Mouse (Mus musculus): ENCODE measurements around the gene Gm14147.
"Not testable (repeated sequence)": the region's sequence is repeated elsewhere in the genome, so short reads cannot be mapped to it uniquely, and the experiment has no call there.

Gene Gm14147

DNA sequence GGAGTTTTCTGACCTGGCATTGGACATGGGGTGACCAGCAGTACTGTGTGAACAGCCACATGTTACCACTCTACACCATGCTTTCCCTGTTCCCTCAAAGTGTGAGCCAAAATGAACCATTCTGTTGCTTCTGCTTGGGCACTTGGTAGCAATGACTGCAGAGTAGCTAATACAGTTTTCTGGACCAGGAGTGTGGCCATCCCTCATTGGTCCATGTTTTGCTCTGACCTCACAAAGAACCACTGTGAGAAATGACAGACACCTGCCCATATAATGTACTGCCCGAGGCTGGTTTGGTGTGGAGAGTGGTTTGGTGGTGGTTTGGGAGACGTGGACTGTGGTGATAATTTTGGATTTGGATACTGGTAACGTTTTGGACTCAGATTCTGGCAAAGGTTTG lies at the start of gene Gm14147:
Gene Gm14147 (plus strand): TSS at position 301 of the 400 bp plus-strand sequence.
- not testable (repeated sequence) for DNase-seq (ENCODE audit: extremely low spot score)

DNA sequence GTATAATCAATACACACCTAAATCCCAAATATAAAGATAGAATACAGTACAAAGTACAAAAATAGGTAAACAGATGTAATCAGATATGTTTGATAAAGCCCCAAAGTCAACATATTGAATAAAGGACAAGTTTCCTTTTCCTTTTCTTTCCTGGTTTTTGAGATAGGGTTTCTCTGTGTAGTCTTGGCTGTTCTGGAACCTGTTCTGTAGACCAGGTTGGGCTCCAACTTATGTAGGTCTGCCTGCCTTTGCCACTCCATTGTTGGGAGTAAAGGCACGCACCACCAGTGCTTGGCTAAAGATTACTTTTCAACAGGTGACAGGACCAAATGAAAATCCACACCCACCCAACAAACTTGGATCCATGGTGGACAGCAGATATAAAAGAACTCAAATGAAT lies 41.4 kb upstream of the Gm14147 start:
- no peak for DNase-seq (ENCODE audit: extremely low spot score)

GRCm38 (mm10) chr2:151092250-151092649 lies 5.8 kb upstream of the Gm14147 start, which contains the start of gene Gm14151:
TSS of gene Gm14151 (minus strand) at chr2:151092350.
- not testable (repeated sequence) for DNase-seq (ENCODE audit: extremely low spot score)

Data from embryo, embryonic 9.5 days (tissue).